Mouse (Mus musculus) midbrain, postnatal 0 days (tissue): ENCODE data around the gene Epas1. TPM values are rescaled to one million over a fixed set of nuclear protein-coding genes. Genes with fewer than 3 reads are reported as not detected.
A peak's percentile ranks its signal among the peaks of the same experiment; 100 is the strongest.

ENCODE experiments used
- ATAC-seq: fragments of 200-750 bp; cut with Nextera tagmentation; 2 replicates; pipeline ENCODE4 v1.8.0; 2017; ENCODE audit warnings: moderate number of reproducible peaks, mild to moderate bottlenecking, moderate TSS enrichment, moderate library complexity; ENCODE audit not compliant: low FRiP score
- DNase-seq: peaks from one replicate; pipeline ENCODE4 v3.0.0-alpha.2; 2015; ENCODE audit warnings: low spot score
- H3K27ac ChIP-seq: fragments of 300-500 bp; sonication (generic); 2 replicates; pipeline ENCODE4 v1.5.1; 2014; ENCODE audit warnings: low read depth, mild to moderate bottlenecking, low read length, mixed read lengths
- H3K27me3 ChIP-seq: fragments of 300-500 bp; sonication (generic); 2 replicates; pipeline ENCODE4 v1.6.1; 2014; ENCODE audit warnings: low read length, control low read depth, mixed read lengths; ENCODE audit not compliant: insufficient read depth
- H3K36me3 ChIP-seq: fragments of 300-500 bp; sonication (generic); 2 replicates; pipeline ENCODE4 v1.6.1; 2014; ENCODE audit warnings: low read length, control low read depth, mixed read lengths; ENCODE audit not compliant: insufficient read depth
- H3K4me1 ChIP-seq: fragments of 300-500 bp; sonication (generic); 2 replicates; pipeline ENCODE4 v1.6.1; 2014; ENCODE audit warnings: mild to moderate bottlenecking, control low read depth, antibody characterized with exemption, low read length, mixed read lengths; ENCODE audit not compliant: insufficient read depth
- H3K4me2 ChIP-seq: fragments of 300-500 bp; sonication (generic); 2 replicates; pipeline ENCODE4 v1.6.1; 2014; ENCODE audit warnings: low read depth, mild to moderate bottlenecking, low read length, mixed read lengths; ENCODE audit not compliant: poor library complexity, severe bottlenecking
- H3K4me3 ChIP-seq: fragments of 300-500 bp; sonication (generic); 2 replicates; pipeline ENCODE4 v1.5.1; 2014; ENCODE audit warnings: low read depth, mild to moderate bottlenecking, low read length, moderate library complexity
- H3K9ac ChIP-seq: fragments of 300-500 bp; sonication (generic); replicated peaks from 2 replicates; pipeline ENCODE4 v1.6.1; 2014; ENCODE audit warnings: mild to moderate bottlenecking, low read length, moderate library complexity, mixed read lengths; ENCODE audit not compliant: poor library complexity, severe bottlenecking
- H3K9me3 ChIP-seq: fragments of 300-500 bp; sonication (generic); 2 replicates; pipeline ENCODE4 v1.6.1; 2016; ENCODE audit warnings: low read length, control low read depth
- CTCF ChIP-seq: IDR thresholded peaks from 2 replicates; pipeline ENCODE4 v1.5.1; 2016; ENCODE audit warnings: antibody characterized with exemption, mild to moderate bottlenecking
- WGBS: fragments of 180-500 bp; shearing (Covaris S2); extraction: QIAGEN DNeasy Blood & Tissue Kit; methylation state at CpG from one replicate; pipeline ENCODE4 v1.1.7; 2014; 5-methylcytosine and 5-hydroxymethylcytosine counted together
- polyA plus RNA-seq: library from polyadenylated mRNA; unstranded; fragments of >200 nt; fragmentation: Nextera tagmentation; extraction: Ambion mirVana; gene quantifications from 2 replicates; pipeline ENCODE4 v1.2.1, GENCODE M21; 2015
- total RNA-seq: library from RNA; depleted of rRNA; stranded (reverse); fragments of >200 nt; gene quantifications from 2 replicates; pipeline ENCODE4 v1.2.3, GENCODE M21; 2014

Epas1 gene
- total and polyA plus RNA-seq, 2 experiments from 2014 or later, result 6.3 to 17.5 TPM

- ATAC-seq, result no peak
- Histone ChIP-seq H3K9me3 (no peaks in the 10 kb centered on the region), H3K27ac (no peak overlapping the region), H3K36me3 (no peaks in the 10 kb centered on the region; the same call in 1 of the 2 replicates), H3K9ac (no peak overlapping the region), H3K4me3 (no peak overlapping the region), H3K4me2 (no peak overlapping the region), H3K4me1 (no peaks in the 10 kb centered on the region), H3K27me3 (no peaks in the 10 kb centered on the region)
- DNase-seq, result no peak
- 92% methylated on average over 13 of the region's 13 CpGs for WGBS
- TF ChIP-seq CTCF, result no peak
These were observed 76.1 kb downstream of the Epas1 start for GRCm38 (mm10) chr17:86829383-86830175.

- H3K36me3 ChIP-seq, result no peaks in the 10 kb centered on the region; the same call in 1 of the 2 replicates
- H3K4me1 ChIP-seq, result no peaks in the 10 kb centered on the region
- DNase-seq, result no peak
- ATAC-seq, result no peak
- H3K9ac ChIP-seq, result no peak overlapping the region
- H3K9me3 ChIP-seq, result no peaks in the 10 kb centered on the region
- TF ChIP-seq CTCF, result no peak
- no peak overlapping the region for H3K4me3 ChIP-seq
- 89% methylated on average over 12 of the region's 12 CpGs for WGBS
- no peak overlapping the region for H3K4me2 ChIP-seq
- no peak overlapping the region for H3K27ac ChIP-seq
- H3K27me3 ChIP-seq, result no peaks in the 10 kb centered on the region
These were observed 77.4 kb downstream of the Epas1 start for GRCm38 (mm10) chr17:86830893-86831292.

GRCm38 (mm10) chr17:86832562-86833327 lies 79.2 kb downstream of the Epas1 start:
- DNase-seq, result no peak
- WGBS, result 68% methylated on average over 19 of the region's 19 CpGs
- no peak for ATAC-seq
- no peaks in the 10 kb centered on the region for H3K9me3 ChIP-seq
- TF ChIP-seq CTCF, result peak; percentile 71
- H3K27ac ChIP-seq, result no peak overlapping the region
- H3K4me3 ChIP-seq, result no peak overlapping the region
- H3K27me3 ChIP-seq, result no peaks in the 10 kb centered on the region
- no peaks in the 10 kb centered on the region for H3K36me3 ChIP-seq
- no peaks in the 10 kb centered on the region for H3K4me1 ChIP-seq
- no peak overlapping the region for H3K9ac ChIP-seq
- H3K4me2 ChIP-seq, result no peak overlapping the region

GRCm38 (mm10) chr17:86833945-86834344 lies 80.4 kb downstream of the Epas1 start:
- DNase-seq (no peak), ATAC-seq (no peak)

GRCm38 (mm10) chr17:86839308-86839707 lies 85.8 kb downstream of the Epas1 start:
- Histone ChIP-seq H3K4me1 (no peaks in the 10 kb centered on the region), H3K27ac (no peak overlapping the region), H3K36me3 (no peaks in the 10 kb centered on the region), H3K9ac (no peak overlapping the region), H3K4me3 (no peak overlapping the region), H3K27me3 (no peaks in the 10 kb centered on the region), H3K9me3 (no peaks in the 10 kb centered on the region), H3K4me2 (no peak overlapping the region)
- no peak for ATAC-seq
- 74% methylated on average over 5 of the region's 5 CpGs for WGBS
- no peak for DNase-seq
- no peak for TF ChIP-seq CTCF

More at GRCm38 (mm10) chr17:86833945-86834344, 80.4 kb downstream of the Epas1 start:
- whole genome bisulfite sequencing, result 95% methylated on average over 10 of the region's 10 CpGs
- Histone ChIP-seq H3K9ac (no peak overlapping the region), H3K4me1 (no peaks in the 10 kb centered on the region), H3K4me2 (no peak overlapping the region), H3K27ac (no peak overlapping the region), H3K27me3 (no peaks in the 10 kb centered on the region), H3K4me3 (no peak overlapping the region), H3K36me3 (no peaks in the 10 kb centered on the region), H3K9me3 (no peaks in the 10 kb centered on the region)
- TF ChIP-seq CTCF, result no peak
